Mouse (Mus musculus) CH12.LX (cell line): ENCODE measurements at regions not wholly inside any gene's neighbourhood (a gene's known extent, or its start where the extent isn't known, plus 50 kb on each side); places are given as distances from the start of the nearest gene placed in this dataset.

Experiments used
- DNase-seq: peaks from one replicate; pipeline ENCODE4 v3.0.0-alpha.2; 2013; ENCODE audit errors: extremely low read depth
- H3K27ac ChIP-seq: 2 replicates; pipeline ENCODE4 v1.5.1; 2012; ENCODE audit warnings: low read depth, mild to moderate bottlenecking, control low read depth, moderate library complexity; ENCODE audit not compliant: insufficient read depth
- H3K27me3 ChIP-seq: replicated peaks from 2 replicates; pipeline ENCODE3; 2012; ENCODE audit warnings: inconsistent platforms
- H3K36me3 ChIP-seq, 2 experiments: replicated peaks in 1 of 2; 2 replicates each; pipeline versions ENCODE3 to v1.6.1; 2012; ENCODE audit warnings: inconsistent platforms in 1 of 2, low read length in 1 of 2, mild to moderate bottlenecking in 1 of 2, mixed read lengths in 1 of 2, moderate library complexity in 1 of 2; ENCODE audit not compliant: control insufficient read depth in 1 of 2, insufficient read depth in 1 of 2
- H3K4me1 ChIP-seq, 2 experiments: 2 replicates each; pipeline ENCODE4 v1.6.1; 2012; ENCODE audit warnings: inconsistent platforms in 1 of 2, moderate library complexity in 1 of 2; ENCODE audit not compliant: insufficient read depth in 2 of 2, control insufficient read depth in 1 of 2
- H3K4me2 ChIP-seq: 2 replicates; pipeline ENCODE4 v1.6.1; 2012; ENCODE audit warnings: low read depth, mild to moderate bottlenecking, control low read depth; ENCODE audit not compliant: poor library complexity, insufficient read depth, severe bottlenecking
- H3K4me3 ChIP-seq, 3 experiments: fragments of 150-350 bp in 1 of 3; sonication (generic) in 1 of 3; replicated peaks in 1 of 3; 2 replicates each; pipeline versions ENCODE3 to v1.5.1; 2011 to 2012; ENCODE audit warnings: low read depth in 2 of 3, low read length in 2 of 3, mild to moderate bottlenecking in 2 of 3, moderate library complexity in 2 of 3, control low read depth in 1 of 3, improper control_type of control experiment in 1 of 3, inconsistent platforms in 1 of 3, mixed read lengths in 1 of 3; ENCODE audit not compliant: poor library complexity in 1 of 3
- H3K79me2 ChIP-seq: replicated peaks from 2 replicates; pipeline ENCODE4 v1.6.1; 2012; ENCODE audit warnings: mild to moderate bottlenecking, moderate library complexity; ENCODE audit not compliant: control insufficient read depth, poor library complexity, insufficient read depth, severe bottlenecking; ENCODE audit errors: extremely low read depth
- H3K9ac ChIP-seq: 2 replicates; pipeline ENCODE4 v1.6.1; 2012; ENCODE audit warnings: low read depth, mild to moderate bottlenecking, control low read depth, moderate library complexity; ENCODE audit not compliant: insufficient read depth
- H3K9me3 ChIP-seq: replicated peaks from 2 replicates; pipeline ENCODE3; 2012; ENCODE audit warnings: low read length, inconsistent platforms, mixed read lengths
- CHD1 ChIP-seq: IDR thresholded peaks from 2 replicates; pipeline ENCODE4 v1.6.1; 2012; ENCODE audit warnings: low read depth, low read length, improper control_type of control experiment, inconsistent platforms
- CHD2 ChIP-seq: IDR thresholded peaks from 2 replicates; pipeline ENCODE4 v1.6.1; 2011; ENCODE audit warnings: low read length, improper control_type of control experiment
- CTCF ChIP-seq, 2 experiments: IDR thresholded peaks in 1 of 2; conservative IDR thresholded peaks in 1 of 2; 2 replicates each; pipeline ENCODE4 v1.5.1; 2011 to 2012; ENCODE audit warnings: low read depth in 2 of 2, low read length in 2 of 2, improper control_type of control experiment in 1 of 2, inconsistent platforms in 1 of 2, mild to moderate bottlenecking in 1 of 2, moderate library complexity in 1 of 2
- E2F4 ChIP-seq: IDR thresholded peaks from 2 replicates; pipeline ENCODE4 v1.6.1; 2011; ENCODE audit warnings: low read depth, low read length, improper control_type of control experiment; ENCODE audit not compliant: insufficient replicate concordance
- ELF1 ChIP-seq: IDR thresholded peaks from 2 replicates; pipeline ENCODE4 v1.6.1; 2014; ENCODE audit warnings: low read depth, mild to moderate bottlenecking, inconsistent platforms, low read length, improper control_type of control experiment
- GABPA ChIP-seq: IDR thresholded peaks from 2 replicates; pipeline ENCODE4 v1.6.1; 2012; ENCODE audit warnings: low read depth, low read length, improper control_type of control experiment, inconsistent platforms; ENCODE audit not compliant: insufficient replicate concordance
- HCFC1 ChIP-seq: IDR thresholded peaks from 2 replicates; pipeline ENCODE4 v1.6.1; 2012; ENCODE audit warnings: low read depth, mild to moderate bottlenecking, inconsistent platforms, low read length, improper control_type of control experiment
- MAFK ChIP-seq: IDR thresholded peaks from 2 replicates; pipeline ENCODE4 v1.6.1; 2011; ENCODE audit warnings: low read length, improper control_type of control experiment; ENCODE audit not compliant: insufficient replicate concordance
- MXI1 ChIP-seq: IDR thresholded peaks from 2 replicates; pipeline ENCODE4 v1.6.1; 2011; ENCODE audit warnings: mild to moderate bottlenecking, low read depth, low read length, improper control_type of control experiment
- NELFE ChIP-seq: IDR thresholded peaks from 2 replicates; pipeline ENCODE4 v1.6.1; 2011; ENCODE audit warnings: low read depth, low read length, improper control_type of control experiment
- PAX5 ChIP-seq: IDR thresholded peaks from 2 replicates; pipeline ENCODE4 v1.6.1; 2012; ENCODE audit warnings: low read length, inconsistent platforms, mixed read lengths
- POLR2AphosphoS2 ChIP-seq: IDR thresholded peaks from 2 replicates; pipeline ENCODE4 v1.6.1; 2011; ENCODE audit warnings: low read depth, low read length, improper control_type of control experiment
- UBTF ChIP-seq: IDR thresholded peaks from 2 replicates; pipeline ENCODE4 v1.6.1; 2012; ENCODE audit warnings: low read depth, mild to moderate bottlenecking, inconsistent platforms, low read length, improper control_type of control experiment, moderate library complexity
- USF1 ChIP-seq: IDR thresholded peaks from 2 replicates; pipeline ENCODE4 v1.6.1; 2014; ENCODE audit warnings: low read depth, mild to moderate bottlenecking, inconsistent platforms, low read length, improper control_type of control experiment
- ZKSCAN1 ChIP-seq: IDR thresholded peaks from 2 replicates; pipeline ENCODE4 v1.6.1; 2012; ENCODE audit warnings: low read depth, inconsistent platforms, low read length, improper control_type of control experiment, borderline replicate concordance
- dilution Hi-C: fragments of 300-500 bp; cut with MboI; formaldehyde crosslinking; loops from 2 replicates; pipeline ENCODE4 v1.14.3; 2020; ENCODE audit warnings: low sequenced_read_pairs; ENCODE audit not compliant: extremely low pct_unique_long_range_greater_than_20kb, extremely low pct_ligation_motif_present
- in situ Hi-C: fragments of 300-500 bp; cut with MboI; formaldehyde crosslinking; loops from 3 replicates; pipeline ENCODE4 v1.14.3; 2019; ENCODE audit warnings: low sequenced_read_pairs, low pct_ligation_motif_present, low pct_unique_long_range_greater_than_20kb, mixed read lengths

DNA sequence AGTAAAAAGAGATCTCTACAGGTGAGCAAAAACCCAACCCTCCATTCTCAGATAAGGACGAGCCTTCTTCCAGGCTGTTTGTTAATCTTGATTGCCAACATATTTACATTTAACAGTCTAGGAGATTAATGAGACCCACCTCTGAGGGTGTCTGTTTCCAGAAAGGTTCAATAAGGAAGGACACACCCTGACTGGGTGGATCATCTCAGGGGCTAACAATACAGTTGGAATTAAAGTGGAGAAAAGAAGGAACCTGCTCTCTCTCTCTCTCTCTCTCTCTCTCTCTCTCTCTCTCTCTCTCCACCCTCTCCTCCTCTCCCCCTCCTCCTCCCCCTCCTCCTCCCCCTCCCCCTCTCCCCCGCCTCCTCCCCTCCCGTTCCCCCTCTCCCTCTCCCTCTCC, 110.5 kb downstream of the Apob start (continued):
- no peak for TF ChIP-seq ELF1

DNA sequence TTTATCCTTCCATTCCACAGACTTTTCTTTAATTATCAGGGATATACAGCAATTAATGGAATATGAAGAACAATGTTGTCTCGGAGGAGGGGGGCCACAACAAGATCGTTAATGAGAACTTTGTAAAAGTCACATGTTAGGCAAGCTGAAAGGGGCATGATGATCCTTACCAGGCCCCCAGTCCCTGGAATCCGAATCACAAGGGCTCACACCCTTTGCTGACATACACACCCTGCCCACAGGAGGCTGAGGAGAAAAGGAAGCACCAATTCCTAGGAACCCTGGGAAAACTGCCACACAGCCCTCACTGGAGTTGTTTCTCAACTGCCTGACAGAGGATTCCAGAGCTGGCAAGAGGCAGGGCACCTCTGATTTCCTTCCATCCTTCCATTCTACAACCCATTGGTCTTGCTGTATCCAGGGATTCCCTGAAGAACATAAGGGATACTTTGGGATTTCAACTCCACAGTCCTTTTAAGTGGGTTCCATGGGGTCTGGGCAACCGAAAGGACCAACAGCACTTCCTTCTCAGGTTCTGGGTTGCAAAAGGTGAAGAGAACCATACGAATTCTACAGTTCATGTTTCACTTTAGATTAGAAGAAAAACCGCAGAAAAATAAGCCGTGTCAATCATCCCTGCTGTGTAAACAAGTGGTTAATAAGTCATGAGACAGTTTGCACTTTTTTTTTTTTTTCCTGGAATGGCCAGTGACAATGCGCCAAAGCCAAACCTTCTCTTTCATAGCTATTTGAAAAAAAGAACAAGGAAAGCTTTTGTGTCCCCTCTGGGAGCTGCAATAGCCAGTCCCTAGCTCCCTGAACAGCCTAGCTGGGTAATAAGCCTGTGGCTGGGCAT, 112.2 kb downstream of the Apob start:
- Histone ChIP-seq H3K9ac (no peak overlapping the region), H3K9me3 (no peaks in the 10 kb centered on the region), H3K27me3 (no peaks in the 10 kb centered on the region), H3K79me2 (no peaks in the 10 kb centered on the region), H3K4me2 (no peak overlapping the region), H3K36me3 (no peaks in the 10 kb centered on the region), H3K27ac (no peak overlapping the region), H3K4me1 (no peaks in the 10 kb centered on the region), H3K4me3 (no peak overlapping the region)
- dilution Hi-C loops (no loop called here), in situ Hi-C loops (no loop called here)
- no peak for DNase-seq
- TF ChIP-seq HCFC1, result no peak
- no peak for TF ChIP-seq USF1
- TF ChIP-seq, all 38 proteins: peak for 0

DNA sequence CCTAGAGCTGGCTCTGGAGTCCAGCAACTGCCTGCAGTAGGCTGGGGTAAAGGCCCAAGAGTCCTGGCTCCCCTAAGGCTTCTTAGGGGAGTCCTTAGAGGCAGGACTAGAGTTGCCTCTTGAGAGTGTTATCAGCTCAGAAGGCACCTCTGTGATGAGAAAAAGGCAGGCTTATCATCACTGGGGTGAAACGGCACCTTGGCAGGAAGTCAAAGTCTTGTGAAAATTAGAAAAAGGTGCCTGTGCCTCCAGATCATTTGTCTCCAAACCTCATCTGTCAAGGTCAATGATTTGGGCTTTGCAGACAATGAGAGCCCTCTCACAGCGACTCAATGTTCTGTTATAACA, 112.8 kb downstream of the Apob start:
- H3K9ac ChIP-seq, result no peak overlapping the region
- no peak overlapping the region for H3K4me2 ChIP-seq
- H3K4me3 ChIP-seq, result no peak overlapping the region
- H3K36me3 ChIP-seq, result no peaks in the 10 kb centered on the region
- no peak overlapping the region for H3K27ac ChIP-seq
- H3K4me1 ChIP-seq, result no peaks in the 10 kb centered on the region
- H3K27me3 ChIP-seq, result no peaks in the 10 kb centered on the region
- in situ Hi-C loops (no loop called here), dilution Hi-C loops (no loop called here)
- no peak for DNase-seq
- H3K79me2 ChIP-seq, result no peaks in the 10 kb centered on the region
- TF ChIP-seq CHD2, result no peak
- no peak for TF ChIP-seq GABPA
- no peak for TF ChIP-seq CTCF (conservative IDR thresholded peaks at IDR 0.05 in 1 of 2, IDR thresholded peaks at IDR 0.05 in 1 of 2; ENCODE audit: low read depth in 2 of 2, low read length in 2 of 2)
- no peak for TF ChIP-seq POLR2AphosphoS2
- no peak for TF ChIP-seq MAFK
- TF ChIP-seq E2F4, result no peak
- TF ChIP-seq PAX5, result no peak
- no peak for TF ChIP-seq NELFE
- TF ChIP-seq MXI1, result no peak
- TF ChIP-seq UBTF, result no peak
- no peak for TF ChIP-seq CHD1
- TF ChIP-seq ELF1, result no peak
- TF ChIP-seq ZKSCAN1, result no peak
- H3K9me3 ChIP-seq, result no peaks in the 10 kb centered on the region
